Mouse (Mus musculus) neural tube, embryonic 14.5 days (tissue): Measurements from ENCODE around the gene Slc5a5. TPM values are rescaled to one million over a fixed set of nuclear protein-coding genes. Genes with fewer than 3 reads are reported as not detected.
A peak's percentile ranks its signal among the peaks of the same experiment; 100 is the strongest.

Experiments
- ATAC-seq: fragments of 200-750 bp; cut with Nextera tagmentation; 2 replicates; pipeline ENCODE4 v1.8.0; 2017; ENCODE audit warnings: low read depth, mild to moderate bottlenecking, moderate TSS enrichment, moderate library complexity
- H3K27ac ChIP-seq: fragments of 300-500 bp; sonication (generic); 2 replicates; pipeline ENCODE4 v1.5.1; 2014; ENCODE audit warnings: low read depth, mild to moderate bottlenecking, control low read depth, low read length, moderate library complexity, mixed read lengths
- H3K27me3 ChIP-seq: fragments of 300-500 bp; sonication (generic); 2 replicates; pipeline ENCODE4 v1.6.1; 2014; ENCODE audit warnings: low read length; ENCODE audit not compliant: control insufficient read depth, insufficient read depth
- H3K36me3 ChIP-seq: fragments of 300-500 bp; sonication (generic); 2 replicates; pipeline ENCODE4 v1.6.1; 2014; ENCODE audit warnings: low read length, mixed read lengths; ENCODE audit not compliant: control insufficient read depth, insufficient read depth
- H3K4me1 ChIP-seq: fragments of 300-500 bp; sonication (generic); 2 replicates; pipeline ENCODE4 v1.6.1; 2014; ENCODE audit warnings: low read length; ENCODE audit not compliant: control insufficient read depth, insufficient read depth
- H3K4me2 ChIP-seq: fragments of 300-500 bp; sonication (generic); 2 replicates; pipeline ENCODE4 v1.6.1; 2014; ENCODE audit warnings: mild to moderate bottlenecking, low read depth, low read length, control low read depth
- H3K4me3 ChIP-seq: fragments of 300-500 bp; sonication (generic); 2 replicates; pipeline ENCODE4 v1.5.1; 2014; ENCODE audit warnings: low read depth, low read length, control low read depth, mixed read lengths
- H3K9ac ChIP-seq: fragments of 300-500 bp; sonication (generic); replicated peaks from 2 replicates; pipeline ENCODE4 v1.6.1; 2014; ENCODE audit warnings: low read depth, mild to moderate bottlenecking, control low read depth, low read length, mixed read lengths
- H3K9me3 ChIP-seq: fragments of 300-500 bp; sonication (generic); 2 replicates; pipeline ENCODE4 v1.6.1; 2016; ENCODE audit warnings: low read length; ENCODE audit not compliant: control insufficient read depth
- WGBS: fragments of 180-500 bp; shearing (Covaris S2); extraction: QIAGEN DNeasy Blood & Tissue Kit; methylation state at CpG from one replicate; pipeline ENCODE4 v1.1.7; 2014; 5-methylcytosine and 5-hydroxymethylcytosine counted together
- microRNA counts: library from miRNA; unstranded; fragments of <30 nt; microRNA quantifications from one replicate; lab custom pipeline; 2016
- microRNA-seq: library from miRNA; unstranded; fragments of <30 nt; microRNA quantifications from one replicate; pipeline ENCODE4, GENCODE M21; 2016
- polyA plus RNA-seq: library from polyadenylated mRNA; unstranded; fragments of >200 nt; fragmentation: Nextera tagmentation; extraction: Ambion mirVana; gene quantifications from 2 replicates; pipeline ENCODE4 v1.2.1, GENCODE M21; 2014

The Slc5a5 gene
- polyA plus RNA-seq, 1 experiment from 2014 or later = 2.6 TPM

DNA sequence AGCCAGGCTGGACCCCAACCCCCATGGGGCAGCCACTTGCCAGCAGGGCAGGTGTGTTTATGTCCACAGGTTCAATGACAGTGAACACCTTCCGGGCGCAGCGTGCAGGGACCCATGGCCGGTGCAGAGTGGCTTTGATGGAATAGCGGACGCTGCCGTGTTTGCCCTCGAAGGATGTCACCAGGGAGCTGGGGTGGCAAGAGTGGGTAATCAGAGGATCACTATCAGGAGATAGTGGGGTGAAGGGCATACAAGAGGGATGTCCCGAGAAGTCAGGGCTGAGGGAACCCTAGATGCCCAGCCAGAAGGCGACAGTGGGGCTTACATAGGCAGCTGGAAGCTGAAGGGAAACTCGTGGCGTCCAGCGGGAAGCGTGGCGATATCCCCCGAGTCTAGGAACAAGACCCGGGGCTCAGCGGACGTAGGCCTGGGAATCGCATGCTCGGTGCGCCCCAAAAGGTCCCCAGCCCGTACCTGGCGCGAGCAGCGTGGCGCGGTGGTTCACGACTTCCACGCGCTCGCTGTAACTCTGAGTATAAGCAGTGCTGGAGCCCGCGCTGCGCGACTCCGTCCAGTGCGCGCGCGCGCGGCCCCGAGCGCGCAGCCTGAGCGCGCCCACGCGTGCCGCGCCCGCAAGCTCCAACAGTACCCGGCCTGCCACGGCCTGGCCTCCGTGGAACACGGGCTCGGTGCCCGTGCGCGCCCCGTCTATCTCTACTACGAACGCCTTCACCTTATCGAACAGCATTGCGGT is 53.7 kb downstream of the Slc5a5 start:
- Histone ChIP-seq H3K27me3 (no peaks in the 10 kb centered on the region), H3K4me1 (no peaks in the 10 kb centered on the region), H3K36me3 (no peaks in the 10 kb centered on the region), H3K4me3 (peak overlapping the region; percentile 59), H3K27ac (peak overlapping the region; percentile 87), H3K9me3 (no peaks in the 10 kb centered on the region), H3K4me2 (peak overlapping the region; percentile 63), H3K9ac (peak overlapping the region; percentile 67)
- WGBS = 2% methylated on average over 65 of the region's 66 CpGs
- peak; percentile 71 for ATAC-seq

DNA sequence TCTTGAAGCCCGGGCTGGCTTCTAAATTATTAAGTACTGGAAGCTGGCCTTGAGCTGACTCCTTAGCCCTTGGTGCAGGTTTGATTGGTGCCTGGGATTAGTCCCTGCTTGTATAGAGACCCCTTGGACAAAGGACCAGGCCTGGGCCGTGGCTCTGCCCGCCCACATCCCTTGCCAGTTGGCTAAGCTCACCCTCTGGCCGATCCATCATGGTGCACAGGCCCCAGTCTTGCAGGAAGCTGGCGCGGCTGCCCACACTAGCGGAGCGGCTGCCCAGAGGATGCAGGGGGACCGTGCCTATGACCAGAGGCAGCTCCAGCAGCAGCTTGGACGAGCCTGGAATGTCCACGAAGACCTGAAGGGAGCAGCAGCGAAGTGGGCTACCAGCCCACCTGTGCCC is 55.9 kb downstream of the Slc5a5 start:
- Histone ChIP-seq H3K4me3 (no peak overlapping the region), H3K27ac (no peak overlapping the region), H3K9me3 (no peaks in the 10 kb centered on the region), H3K4me2 (no peak overlapping the region), H3K36me3 (no peaks in the 10 kb centered on the region), H3K4me1 (no peaks in the 10 kb centered on the region), H3K9ac (no peak overlapping the region), H3K27me3 (no peaks in the 10 kb centered on the region)
- ATAC-seq = no peak
- WGBS = 89% methylated on average over 12 of the region's 12 CpGs

DNA sequence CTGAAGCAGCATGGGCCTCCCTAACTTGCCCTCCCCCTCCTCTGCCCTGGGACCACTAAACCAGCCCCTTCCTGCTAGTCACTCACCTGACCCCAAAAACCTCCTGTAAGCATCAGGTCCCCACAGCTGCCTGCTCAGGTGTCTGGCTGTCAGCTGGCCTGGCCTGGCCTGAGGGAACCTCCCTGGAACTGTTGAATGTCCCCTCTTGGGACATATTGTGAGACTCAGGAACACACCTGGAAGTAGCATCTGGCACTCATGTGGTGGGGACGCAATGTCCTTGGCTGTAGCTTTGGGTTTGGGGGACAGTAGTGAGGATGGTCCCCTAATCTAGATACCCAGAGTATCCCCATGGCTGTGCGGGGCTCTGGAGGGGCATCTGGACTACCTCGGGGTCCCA is 58.5 kb downstream of the Slc5a5 start:
- Histone ChIP-seq H3K4me2 (no peak overlapping the region), H3K36me3 (no peaks in the 10 kb centered on the region), H3K4me1 (no peaks in the 10 kb centered on the region), H3K27ac (no peak overlapping the region), H3K9me3 (no peaks in the 10 kb centered on the region), H3K4me3 (no peak overlapping the region), H3K27me3 (no peaks in the 10 kb centered on the region), H3K9ac (no peak overlapping the region)
- WGBS = 100% methylated on average over 3 of the region's 3 CpGs
- no peak for ATAC-seq

DNA sequence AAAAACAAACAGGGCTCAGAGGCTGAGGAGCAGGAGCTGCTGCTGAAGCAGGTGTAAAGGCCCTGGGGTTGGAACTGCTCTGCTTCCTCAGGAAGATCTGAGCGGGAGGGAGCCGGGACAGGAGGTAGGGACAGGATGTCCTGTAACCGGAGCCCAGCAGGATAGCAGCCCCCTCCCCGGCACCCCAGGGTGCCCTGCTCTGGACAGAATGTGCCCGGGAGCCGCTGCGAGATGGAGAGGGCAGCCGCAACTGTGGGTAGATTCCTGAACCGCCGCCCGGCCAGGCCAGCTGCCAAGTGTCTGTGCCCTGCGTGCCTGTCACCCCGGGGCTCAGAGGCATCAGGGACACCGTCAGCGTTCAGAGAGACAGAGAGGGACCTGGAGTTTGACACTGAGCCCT is 59.0 kb downstream of the Slc5a5 start:
- Histone ChIP-seq H3K4me2 (no peak overlapping the region), H3K9ac (peak overlapping the region; percentile 21; the same call in 1 of the 2 replicates), H3K4me3 (no peak overlapping the region), H3K36me3 (no peaks in the 10 kb centered on the region), H3K9me3 (no peaks in the 10 kb centered on the region), H3K27ac (no peak overlapping the region), H3K4me1 (no peaks in the 10 kb centered on the region), H3K27me3 (no peaks in the 10 kb centered on the region)
- ATAC-seq = no peak
- WGBS = 42% methylated on average over 15 of the region's 15 CpGs

DNA sequence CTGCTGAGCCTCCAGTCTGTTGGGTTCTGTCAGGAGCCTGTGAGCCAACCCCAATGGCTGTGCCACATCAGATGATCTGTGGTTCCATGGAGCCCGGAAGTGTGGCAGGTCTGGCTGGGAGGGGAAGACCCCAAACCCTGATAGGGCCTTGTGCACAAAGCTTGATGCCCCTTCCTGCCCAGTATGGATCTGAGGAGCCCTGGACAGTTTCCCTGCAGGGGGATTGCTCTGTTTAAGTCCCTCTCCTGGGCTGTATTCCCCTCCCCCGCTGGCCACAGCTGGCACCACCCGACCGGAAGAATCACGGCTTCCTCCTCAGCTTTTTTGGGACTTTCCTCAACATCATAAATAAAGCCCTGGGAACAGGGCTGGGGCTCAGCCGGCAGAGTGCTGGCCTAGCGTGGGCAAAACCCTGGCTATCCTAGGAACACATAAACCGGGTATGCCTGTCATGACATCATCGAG is 59.5 kb downstream of the Slc5a5 start:
- no peaks in the 10 kb centered on the region for H3K9me3 ChIP-seq
- no peaks in the 10 kb centered on the region for H3K4me1 ChIP-seq
- peak; percentile 23; the same call in 1 of the 2 replicates for ATAC-seq
- no peak overlapping the region for H3K4me2 ChIP-seq
- H3K27me3 ChIP-seq = no peaks in the 10 kb centered on the region
- H3K27ac ChIP-seq = no peak overlapping the region
- H3K4me3 ChIP-seq = no peak overlapping the region
- peak overlapping the region; percentile 21; the same call in 1 of the 2 replicates for H3K9ac ChIP-seq
- no peaks in the 10 kb centered on the region for H3K36me3 ChIP-seq
- WGBS = 32% methylated on average over 9 of the region's 9 CpGs

MicroRNA genes within 50 kb of the gene (microRNA counts, 519-probe panel; counts per million panel counts)
- not detected for microRNA mmu-miR-1969 (lab: Ali Mortazavi, UCI)

Small RNA genes within 50 kb of the gene (microRNA-seq; reads per million reads assigned to microRNA genes)
- gene Mir1969 = 2.6 reads per million
- gene Mir7067 = 0.85 reads per million

Other genes with a start within 250 kb of the Slc5a5 start
- 74.5 and 85.2 TPM in 2 replicates for gene Pgpep1, start 232.4 kb downstream of the Slc5a5 start, polyA plus RNA-seq
- gene Lsm4, start 219.5 kb downstream of the Slc5a5 start, polyA plus RNA-seq = 193 and 194 TPM in 2 replicates
- 115 and 119 TPM in 2 replicates for gene Jund, start 193.8 kb downstream of the Slc5a5 start, polyA plus RNA-seq
- gene Iqcn, start 189.3 kb downstream of the Slc5a5 start, polyA plus RNA-seq = 0.13 TPM in 1 of 2 replicates, not detected in the other
- not detected in 2 replicates for gene Gm3336, start 174.2 kb downstream of the Slc5a5 start, polyA plus RNA-seq
- 0.10 and 0.27 TPM in 2 replicates for gene Pde4c, start 169.0 kb downstream of the Slc5a5 start, polyA plus RNA-seq
- 570 and 690 TPM in 2 replicates for gene Rab3a, start 138.1 kb downstream of the Slc5a5 start, polyA plus RNA-seq
- 36.5 and 41.2 TPM in 2 replicates for gene Mpv17l2, start 131.8 kb downstream of the Slc5a5 start, polyA plus RNA-seq
- gene Pik3r2, start 116.0 kb downstream of the Slc5a5 start, polyA plus RNA-seq = 72.2 and 75.6 TPM in 2 replicates
- gene Mast3, start 87.7 kb downstream of the Slc5a5 start, polyA plus RNA-seq = 20.2 and 23.4 TPM in 2 replicates
- gene Il12rb1, start 84.3 kb downstream of the Slc5a5 start, polyA plus RNA-seq = not detected in 2 replicates
- 8.9 and 9.3 TPM in 2 replicates for gene Arrdc2, start 53.0 kb downstream of the Slc5a5 start, polyA plus RNA-seq
- 12.6 and 13.0 TPM in 2 replicates for gene Kcnn1, start 29.5 kb downstream of the Slc5a5 start, polyA plus RNA-seq
- 155 and 159 TPM in 2 replicates for gene Ccdc124, start 18.8 kb downstream of the Slc5a5 start, polyA plus RNA-seq
- 2,427 and 2,505 TPM in 2 replicates for gene Rpl18a, start 4.7 kb upstream of the Slc5a5 start, polyA plus RNA-seq
- gene Map1s, start 13.2 kb upstream of the Slc5a5 start, polyA plus RNA-seq = 50.1 and 54.8 TPM in 2 replicates